ENCODE assay signal across 20 mouse cellular contexts in genomic region chr6:124202116-124202515, GRCm38 (mm10). TPM values are rescaled to one million over a fixed set of nuclear protein-coding genes. Genes with fewer than 3 reads are reported as not detected.
DNase-seq lines count a peak whose midpoint lies in the region; TF ChIP-seq lines count a peak whose summit lies in the region.
"Had no signal": no experiment of that assay in that cellular context is flagged by ENCODE, and none has a peak within 500 bp of the region (broad histone marks: within the 10 kb centered on the region; RNA-seq: fewer than 3 reads in every experiment).

No protein-coding gene starts in this region.

- H3K4me3 ChIP-seq in bone marrow macrophage, adult 2 months (ENCODE audit: insufficient read depth, low read length): no peak overlapping the region
- H3K4me3 ChIP-seq: hindbrain, embryonic 10.5 days; layer of hippocampus, adult 2 months; limb, embryonic 15.5 days; lung, embryonic 15.5 days; midbrain, embryonic 12.5 days had no signal

- TF ChIP-seq POLR2A in bone marrow macrophage, adult 2 months (IDR thresholded peaks at IDR 0.05; ENCODE audit: borderline replicate concordance, low read depth, low read length): no peak

- peaks cover 8% of the 10 kb centered on the region for H3K4me1 ChIP-seq in bone marrow macrophage, adult 2 months (ENCODE audit: control insufficient read depth, insufficient read depth, low read length)
- H3K4me1 ChIP-seq: hindbrain, embryonic 10.5 days; limb, embryonic 15.5 days; lung, embryonic 15.5 days; midbrain, embryonic 12.5 days had no signal

- H3K27ac ChIP-seq in bone marrow macrophage, adult 2 months (ENCODE audit: insufficient read depth, low read depth, low read length): peak overlapping the region; percentile 71
- H3K27ac ChIP-seq: hindbrain, embryonic 10.5 days; layer of hippocampus, adult 2 months; limb, embryonic 15.5 days; lung, embryonic 15.5 days; midbrain, embryonic 12.5 days had no signal

- DNase-seq in lung, postnatal 25 days (ENCODE audit: low spot score): peak; percentile 12
- DNase-seq in lung, postnatal 10 days: no peak
- DNase-seq in monocyte, adult 2 months (ENCODE audit: low read depth in 1 of 2, low spot score in 2 of 2): peak; percentile 7 to 27
- DNase-seq in right cerebral cortex, postnatal 10 days (ENCODE audit: low spot score in 2 of 2): no peak
- DNase-seq in adrenal gland, postnatal 4 days (ENCODE audit: low spot score in 2 of 2): no peak
- no peak for DNase-seq in cerebellum, postnatal 14 days
- DNase-seq: cerebellum, adult 9-10 months; thymus, adult 2 months had no signal

- TF ChIP-seq CTCF in bone marrow macrophage, adult 2 months (IDR thresholded peaks at IDR 0.05; ENCODE audit: low read depth, low read length): no peak

RNA-seq across cellular contexts. Expression of gene Vmn2r27, which starts 29.5 kb away (rescaled TPM):
- polyA plus RNA-seq in bone marrow macrophage, adult 2 months (2012; ENCODE audit: insufficient read depth, insufficient read length, missing spikeins): not detected in 2 replicates
- total RNA-seq in adrenal gland, postnatal 4 days (2021): not detected
- total RNA-seq: gastrocnemius, adult 18-20 months; layer of hippocampus, adult 2 months; left cerebral cortex, postnatal 14 days had no signal
- polyA plus RNA-seq: forebrain, embryonic 14.5 days; heart, embryonic 11.5 days; hindbrain, embryonic 10.5 days; intestine, embryonic 14.5 days; kidney, embryonic 16.5 days; limb, embryonic 15.5 days; lung, embryonic 15.5 days; midbrain, embryonic 12.5 days; thymus, adult 2 months had no signal

Comparison
In these comparisons a context has a peak if more than half of its experiments do, and no peak if none do; other contexts are left out.
1. DNase-seq: peak in lung, postnatal 25 days (single experiment) and monocyte, adult 2 months (2 of 2); none in lung, postnatal 10 days (single experiment), right cerebral cortex, postnatal 10 days (0 of 2), adrenal gland, postnatal 4 days (0 of 2) and cerebellum, postnatal 14 days (0 of 2).